20 mouse cellular contexts compared by ENCODE assay signal in genomic region chr9:34963593-34963992, GRCm38 (mm10).
DNase-seq lines count a peak whose midpoint lies in the region.
"Had no signal": no experiment of that assay in that cellular context is flagged by ENCODE, and none has a peak within 500 bp of the region (broad histone marks: within the 10 kb centered on the region; RNA-seq: fewer than 3 reads in every experiment).

No protein-coding gene starts in this region.

- intact Hi-C loops in left cerebral cortex, postnatal 4 days (cut with DNase I), result no loop called here
- intact Hi-C loops in left cerebral cortex, postnatal 25 days (cut with DNase I), result no loop called here

- DNase-seq in left cerebral cortex, postnatal 4 days, result peak; percentile 58
- no peak for DNase-seq in left cerebral cortex, postnatal 25 days (ENCODE audit: low spot score in 2 of 2)
- DNase-seq in cerebellum, adult 11-12 months, result peak; percentile 87
- peak; percentile 73 for DNase-seq in cerebellum, adult 8-10 months
- DNase-seq in cerebellum, postnatal 25 days, result peak; percentile 88
- DNase-seq in right cerebral cortex, postnatal 14 days, result no peak
- DNase-seq in kidney, adult 9 months, result no peak
- DNase-seq: adrenal gland, adult 2 months; adrenal gland, postnatal 36 days; B cell, adult 2 months; forebrain, postnatal 0 days; gastrocnemius, postnatal 10 days; heart, postnatal 14 days; kidney, postnatal 25 days; liver, postnatal 0 days; lung, postnatal 36 days; right cerebral cortex, adult 18-20 months; right cerebral cortex, postnatal 4 days; thymus, adult 18-20 months; thymus, postnatal 4 days had no signal

Comparison
In these comparisons a context has a peak if more than half of its experiments do, and no peak if none do; other contexts are left out.
1. DNase-seq: peak in left cerebral cortex, postnatal 4 days (single experiment), cerebellum, adult 11-12 months (single experiment), cerebellum, adult 8-10 months (single experiment) and cerebellum, postnatal 25 days (2 of 2); none in left cerebral cortex, postnatal 25 days (0 of 2), right cerebral cortex, postnatal 14 days (single experiment) and kidney, adult 9 months (single experiment).